In the genomic region with DNA sequence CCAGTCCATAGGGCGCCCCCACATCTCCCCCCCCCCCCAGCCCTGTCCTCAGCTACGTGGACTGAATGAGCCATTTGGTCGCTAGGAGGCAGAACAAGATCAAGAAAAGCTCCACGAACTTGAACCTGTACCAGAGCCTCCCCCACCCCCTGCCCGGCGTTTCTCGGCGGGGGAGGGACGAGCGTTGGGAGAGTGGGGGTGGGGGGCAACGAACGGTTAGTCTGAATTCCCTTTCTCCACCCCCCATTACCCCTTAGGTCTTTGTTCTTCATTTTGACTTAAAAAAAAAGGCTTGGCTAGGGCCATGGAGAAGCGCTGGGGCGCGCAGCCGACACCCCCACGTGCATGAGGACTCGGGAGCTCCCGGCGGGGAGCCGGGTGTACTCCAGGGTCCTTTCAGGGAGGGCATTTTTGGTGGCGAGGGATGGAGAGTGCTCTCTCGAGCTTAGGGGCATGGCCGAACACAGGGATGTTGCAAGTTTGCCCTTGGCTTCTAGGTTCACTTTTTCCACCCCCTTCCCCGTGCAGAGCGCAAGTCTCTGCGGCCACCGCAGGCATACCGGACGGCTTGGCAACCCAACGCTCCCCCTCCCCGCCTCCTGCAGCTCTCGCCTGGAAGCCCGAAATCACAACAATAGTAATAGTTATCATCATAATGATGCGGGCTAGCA, we compare ENCODE assay signal across 8 mouse cellular contexts. TPM values are rescaled to one million over a fixed set of nuclear protein-coding genes. Genes with fewer than 3 reads are reported as not detected.
DNase-seq lines count a peak whose midpoint lies in the region; ATAC-seq and TF ChIP-seq lines count a peak whose summit lies in the region.

No protein-coding gene starts in this region.

- no peak for TF ChIP-seq EP300 in heart, adult 2 months (IDR thresholded peaks at IDR 0.05; ENCODE audit: insufficient read depth, low read depth, low read length)
- TF ChIP-seq EP300 in stomach, postnatal 0 days (optimal IDR thresholded peaks at IDR 0.05) = no peak

- peak; percentile 42 for TF ChIP-seq CTCF in gastrocnemius, adult 2 months (IDR thresholded peaks at IDR 0.05)
- peak; percentile 42 for TF ChIP-seq CTCF in cortical plate, adult 2 months (IDR thresholded peaks at IDR 0.05; ENCODE audit: extremely low read depth, insufficient read depth, low read length)
- peak; percentile 58 for TF ChIP-seq CTCF in heart, adult 2 months (IDR thresholded peaks at IDR 0.05)
- TF ChIP-seq CTCF in kidney, adult 2 months (conservative IDR thresholded peaks at IDR 0.05; ENCODE audit: insufficient read depth, insufficient read length, low read depth, low read length) = 0 out of 2 replicates have a peak, but pooled peaks have one; percentile 25
- TF ChIP-seq CTCF in stomach, postnatal 0 days (IDR thresholded peaks at IDR 0.05; ENCODE audit: low read depth) = peak; percentile 71

- H3K9me3 ChIP-seq in liver, embryonic 15.5 days (replicated peaks) = no peaks in the 10 kb centered on the region
- no peaks in the 10 kb centered on the region for H3K9me3 ChIP-seq in stomach, postnatal 0 days (ENCODE audit: control insufficient read depth, low read length)

- peak overlapping the region; percentile 73 for H3K4me3 ChIP-seq in gastrocnemius, adult 2 months
- H3K4me3 ChIP-seq in cortical plate, adult 2 months (ENCODE audit: insufficient read depth, low read length) = peak overlapping the region; percentile 89
- peak overlapping the region; percentile 54 for H3K4me3 ChIP-seq in heart, adult 2 months
- peak overlapping the region; percentile 41 for H3K4me3 ChIP-seq in kidney, adult 2 months (ENCODE audit: insufficient read depth, low read depth, low read length)
- peak overlapping the region; percentile 74 for H3K4me3 ChIP-seq in liver, embryonic 15.5 days (replicated peaks)
- H3K4me3 ChIP-seq in stomach, postnatal 0 days (ENCODE audit: low read depth, low read length) = peak overlapping the region; percentile 69

- under 1% methylated on average over 34 of the region's 35 CpGs for WGBS in heart, adult 2 months
- under 1% methylated on average over 35 of the region's 35 CpGs for WGBS in kidney, adult 2 months
- WGBS in liver, embryonic 15.5 days (ENCODE audit: insufficient replicate concordance) = under 1% methylated on average over 35 of the region's 35 CpGs
- under 1% methylated on average over 34 of the region's 35 CpGs for WGBS in stomach, postnatal 0 days

- DNase-seq in gastrocnemius, adult 2 months = no peak
- no peak for DNase-seq in gastrocnemius, postnatal 14 days
- DNase-seq in heart, adult 2 months = peak; percentile 52 to 59
- DNase-seq in kidney, adult 2 months = peak; percentile 48
- DNase-seq in neural tube, embryonic 10.5 days (ENCODE audit: extremely low spot score, low spot score) = peak; percentile 86
- DNase-seq in stomach, postnatal 0 days (ENCODE audit: low spot score) = peak; percentile 81

- peaks cover 12% of the 10 kb centered on the region for H3K27me3 ChIP-seq in heart, adult 2 months (ENCODE audit: control insufficient read depth, insufficient read depth, low read length)
- peaks cover 15% of the 10 kb centered on the region for H3K27me3 ChIP-seq in kidney, adult 2 months (replicated peaks; ENCODE audit: control insufficient read depth, insufficient read depth, low read length)
- peaks cover 10% of the 10 kb centered on the region for H3K27me3 ChIP-seq in liver, embryonic 15.5 days
- no peaks in the 10 kb centered on the region for H3K27me3 ChIP-seq in stomach, postnatal 0 days (ENCODE audit: control insufficient read depth, insufficient read depth, low read length)

- H3K36me3 ChIP-seq in heart, adult 2 months (ENCODE audit: control insufficient read depth, insufficient read depth, low read length) = no peaks in the 10 kb centered on the region
- no peaks in the 10 kb centered on the region for H3K36me3 ChIP-seq in kidney, adult 2 months (ENCODE audit: control insufficient read depth, insufficient read depth, low read length)
- peaks cover 12% of the 10 kb centered on the region for H3K36me3 ChIP-seq in liver, embryonic 15.5 days (replicated peaks)
- no peaks in the 10 kb centered on the region for H3K36me3 ChIP-seq in stomach, postnatal 0 days (ENCODE audit: control insufficient read depth, insufficient read depth, low read length)

- no peaks in the 10 kb centered on the region for H3K79me2 ChIP-seq in heart, adult 2 months (replicated peaks; ENCODE audit: control insufficient read depth, insufficient read depth, low read length)

- H3K9ac ChIP-seq in heart, adult 2 months (ENCODE audit: low read depth, low read length) = no peak overlapping the region; the same call in 1 of the 2 replicates
- H3K9ac ChIP-seq in liver, embryonic 15.5 days = peak overlapping the region; percentile 71
- peak overlapping the region; percentile 74 for H3K9ac ChIP-seq in stomach, postnatal 0 days (ENCODE audit: low read length)

- H3K4me1 ChIP-seq in cortical plate, adult 2 months (ENCODE audit: control insufficient read depth, insufficient read depth, low read length) = peaks cover 7% of the 10 kb centered on the region
- peaks cover 3% of the 10 kb centered on the region for H3K4me1 ChIP-seq in heart, adult 2 months (ENCODE audit: control insufficient read depth, insufficient read depth, low read length)
- no peaks in the 10 kb centered on the region for H3K4me1 ChIP-seq in kidney, adult 2 months (ENCODE audit: control insufficient read depth, insufficient read depth, low read length)
- H3K4me1 ChIP-seq in liver, embryonic 15.5 days (replicated peaks) = peaks cover 86% of the 10 kb centered on the region
- H3K4me1 ChIP-seq in stomach, postnatal 0 days (replicated peaks; ENCODE audit: control insufficient read depth, insufficient read depth) = no peaks in the 10 kb centered on the region

- intact Hi-C loops in gastrocnemius, adult 2 months (cut with DNase I) = loop anchor here (10.0 kb wide), 1 partner anchor 1224 kb away; no protein-coding TSS in a partner anchor
- intact Hi-C loops in gastrocnemius, postnatal 14 days (cut with DNase I; ENCODE audit: low total_unique reads) = no loop called here
- intact Hi-C loops in heart, adult 2 months (cut with DNase I) = loop anchor here (2.0 to 10.0 kb wide), 2 partner anchors 164 to 1220 kb away; no protein-coding TSS in a partner anchor

- H3K27ac ChIP-seq in gastrocnemius, adult 2 months = no peak overlapping the region
- H3K27ac ChIP-seq in cortical plate, adult 2 months (ENCODE audit: insufficient read depth, low read length) = peak overlapping the region; percentile 96
- H3K27ac ChIP-seq in heart, adult 2 months = no peak overlapping the region; the same call in 1 of the 2 replicates
- no peak overlapping the region for H3K27ac ChIP-seq in kidney, adult 2 months (ENCODE audit: insufficient read depth, low read depth, low read length)
- peak overlapping the region; percentile 83 for H3K27ac ChIP-seq in liver, embryonic 15.5 days (replicated peaks)
- peak overlapping the region; percentile 92 for H3K27ac ChIP-seq in stomach, postnatal 0 days (replicated peaks)

- H3K4me2 ChIP-seq in liver, embryonic 15.5 days = peak overlapping the region; percentile 97
- peak overlapping the region; percentile 100 for H3K4me2 ChIP-seq in stomach, postnatal 0 days (replicated peaks; ENCODE audit: low read depth)

- peak; percentile 45 for ATAC-seq in liver, embryonic 15.5 days (ENCODE audit: insufficient read depth)
- ATAC-seq in stomach, postnatal 0 days (ENCODE audit: low FRiP score, low TSS enrichment) = peak; percentile 48

- no peak for TF ChIP-seq POLR2A in cortical plate, adult 2 months (IDR thresholded peaks at IDR 0.05; ENCODE audit: extremely low read depth, insufficient read depth, low read length)
- no peak for TF ChIP-seq POLR2A in heart, adult 2 months (IDR thresholded peaks at IDR 0.05; ENCODE audit: insufficient read depth, low read depth, low read length)
- no peak for TF ChIP-seq POLR2A in kidney, adult 2 months (IDR thresholded peaks at IDR 0.05; ENCODE audit: low read depth, low read length)

RNA-seq across cellular contexts. Expression of a gene that starts 3.3 kb away (rescaled TPM):
- total RNA-seq in gastrocnemius, adult 2 months (2021) = not detected
- total RNA-seq in gastrocnemius, postnatal 14 days (2021) = under 1 TPM; 0.04 to 0.18 TPM
- 62.8 and 64.1 TPM in 2 replicates for polyA plus RNA-seq in cortical plate, adult 2 months (2012; rRNA removed)
- 1 to 10 TPM; 2.4 to 4.2 TPM for total RNA-seq in heart, adult 2 months (2021)
- polyA plus RNA-seq in heart, adult 2 months (2012; rRNA removed) = 1.1 and 1.7 TPM in 2 replicates
- 0.14 and 0.72 TPM in 2 replicates for polyA plus RNA-seq in kidney, adult 2 months (2012; rRNA removed)
- 24.7 and 25.2 TPM in 2 replicates for polyA plus RNA-seq in liver, embryonic 15.5 days (2015; fragmentation: Nextera tagmentation; extraction: Ambion mirVana)
- 10.5 and 11.7 TPM in 2 replicates for polyA plus RNA-seq in stomach, postnatal 0 days (2015; fragmentation: Nextera tagmentation; extraction: Ambion mirVana)

RNA-seq across cellular contexts. Expression of a gene that starts 6.3 kb away (rescaled TPM):
- not detected for total RNA-seq in gastrocnemius, adult 2 months (2021)
- total RNA-seq in gastrocnemius, postnatal 14 days (2021) = not detected
- 1.2 and 1.6 TPM in 2 replicates for polyA plus RNA-seq in cortical plate, adult 2 months (2012; rRNA removed)
- not detected for total RNA-seq in heart, adult 2 months (2021)
- polyA plus RNA-seq in heart, adult 2 months (2012; rRNA removed) = not detected in 2 replicates
- not detected in 2 replicates for polyA plus RNA-seq in kidney, adult 2 months (2012; rRNA removed)
- not detected in 2 replicates for polyA plus RNA-seq in liver, embryonic 15.5 days (2015; fragmentation: Nextera tagmentation; extraction: Ambion mirVana)
- 0.27 TPM in 1 of 2 replicates, not detected in the other for polyA plus RNA-seq in stomach, postnatal 0 days (2015; fragmentation: Nextera tagmentation; extraction: Ambion mirVana)

Comparison
In these comparisons a context has a peak if more than half of its experiments do, and no peak if none do; other contexts are left out.
1. DNase-seq: peak in heart, adult 2 months (2 of 2), kidney, adult 2 months (single experiment), neural tube, embryonic 10.5 days (single experiment) and stomach, postnatal 0 days (single experiment); none in gastrocnemius, adult 2 months (single experiment) and gastrocnemius, postnatal 14 days (single experiment).
2. H3K27ac ChIP-seq: peak in cortical plate, adult 2 months (single experiment), liver, embryonic 15.5 days (single experiment) and stomach, postnatal 0 days (single experiment); none in gastrocnemius, adult 2 months (single experiment), heart, adult 2 months (single experiment) and kidney, adult 2 months (single experiment).
3. Peak in every context shown above with its lines, with median percentiles within 50 percentile points of each other: H3K4me3 ChIP-seq and CTCF ChIP-seq.